Mouse (Mus musculus) layer of hippocampus, adult 8-10 months (tissue): Measurements from ENCODE around the gene Nup214. TPM values are rescaled to one million over a fixed set of nuclear protein-coding genes. Genes with fewer than 3 reads are reported as not detected.

Experiments used
- DNase-seq, 2 experiments: peaks; one replicate each; pipeline ENCODE4 v3.0.0; 2022; ENCODE audit warnings: low spot score in 2 of 2
- total RNA-seq, 4 experiments: library from RNA; stranded (reverse); gene quantifications; 2 replicates each; pipeline ENCODE4 v1.2.4; 2022

The Nup214 gene
- total RNA-seq, 4 experiments from 2014 or later = 62.3 to 69.6 (median 68.0) TPM

GRCm38 (mm10) chr2:32041087-32041486 lies 66.9 kb downstream of the Nup214 start:
- no peak for DNase-seq

- DNase-seq = no peak
Observed at GRCm38 (mm10) chr2:32043836-32044235, 69.6 kb downstream of the Nup214 start.

- no peak for DNase-seq
Observed at GRCm38 (mm10) chr2:32045375-32045774, 71.1 kb downstream of the Nup214 start.

- DNase-seq = no peak
Observed at GRCm38 (mm10) chr2:32046009-32046408, 71.8 kb downstream of the Nup214 start.

GRCm38 (mm10) chr2:32047323-32047722 lies 73.1 kb downstream of the Nup214 start:
- DNase-seq = no peak

- DNase-seq = no peak
Observed at GRCm38 (mm10) chr2:32051791-32052190, 77.6 kb downstream of the Nup214 start.

- no peak for DNase-seq
Observed at GRCm38 (mm10) chr2:32052418-32052817, 78.2 kb downstream of the Nup214 start.

- DNase-seq = no peak
Observed at GRCm38 (mm10) chr2:32055357-32055965, 81.2 kb downstream of the Nup214 start.

- DNase-seq = no peak
Observed at GRCm38 (mm10) chr2:32056524-32056923, 82.3 kb downstream of the Nup214 start.

- DNase-seq = no peak
Observed at GRCm38 (mm10) chr2:32057360-32057759, 83.1 kb downstream of the Nup214 start.

GRCm38 (mm10) chr2:32057794-32058193 lies 83.6 kb downstream of the Nup214 start:
- no peak for DNase-seq

- no peak for DNase-seq
Observed at GRCm38 (mm10) chr2:32058241-32058640, 84.0 kb downstream of the Nup214 start.

GRCm38 (mm10) chr2:32058716-32059115 lies 84.5 kb downstream of the Nup214 start:
- DNase-seq = no peak

- DNase-seq = no peak
Observed at GRCm38 (mm10) chr2:32059613-32060012, 85.4 kb downstream of the Nup214 start.

GRCm38 (mm10) chr2:32060228-32060805 lies 86.1 kb downstream of the Nup214 start:
- no peak for DNase-seq

GRCm38 (mm10) chr2:32061189-32061588 lies 87.0 kb downstream of the Nup214 start:
- no peak for DNase-seq

- no peak for DNase-seq
Observed at GRCm38 (mm10) chr2:32061722-32062505, 87.7 kb downstream of the Nup214 start.

GRCm38 (mm10) chr2:32062626-32063410 lies 88.6 kb downstream of the Nup214 start:
- DNase-seq = no peak

- DNase-seq = no peak
Observed at GRCm38 (mm10) chr2:32063451-32064151, 89.4 kb downstream of the Nup214 start.

- no peak for DNase-seq
Observed at GRCm38 (mm10) chr2:32064913-32065312, 90.7 kb downstream of the Nup214 start.

GRCm38 (mm10) chr2:32065371-32065791 lies 91.1 kb downstream of the Nup214 start:
- no peak for DNase-seq
